1 mouse cellular context compared by ENCODE assay signal in the genomic region with DNA sequence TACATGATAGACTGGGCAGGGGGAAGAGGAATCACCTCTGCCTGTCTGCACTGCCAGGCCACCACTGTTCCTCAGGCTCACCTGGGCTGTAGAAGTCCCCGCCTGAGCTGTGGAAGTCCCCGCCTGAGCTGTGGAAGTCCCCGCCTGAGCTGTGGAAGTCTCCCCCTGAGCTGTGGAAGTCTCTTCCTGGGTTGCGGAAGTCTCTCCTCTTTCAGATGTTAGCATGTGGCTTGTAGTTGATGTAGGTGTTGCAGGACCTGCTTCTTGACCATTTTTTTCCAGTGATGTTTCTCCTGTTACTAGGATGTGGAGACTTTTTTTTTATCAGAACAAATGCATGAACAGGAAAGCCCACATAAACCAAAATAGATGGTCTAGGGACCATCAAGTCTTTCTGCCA. TPM values are rescaled to one million over a fixed set of nuclear protein-coding genes. Genes with fewer than 3 reads are reported as not detected.
"Had no signal": no experiment of that assay in that cellular context is flagged by ENCODE, and none has a peak within 500 bp of the region (broad histone marks: within the 10 kb centered on the region; RNA-seq: fewer than 3 reads in every experiment).

No protein-coding gene starts in this region.

RNA-seq across cellular contexts. Expression of a gene that starts 6.5 kb away (rescaled TPM):
- polyA plus RNA-seq: neural tube, embryonic 14.5 days had no signal
